Mouse (Mus musculus) limb, embryonic 14.5 days (tissue): Measurements from ENCODE around the gene Pstpip1. TPM values are rescaled to one million over a fixed set of nuclear protein-coding genes. Genes with fewer than 3 reads are reported as not detected.

Experiments used
- ATAC-seq: fragments of 200-750 bp; cut with Nextera tagmentation; 2 replicates; pipeline ENCODE4 v1.8.0; 2017; ENCODE audit warnings: low read depth, moderate number of reproducible peaks, moderate TSS enrichment; ENCODE audit not compliant: low FRiP score
- DNase-seq: peaks from one replicate; pipeline ENCODE4 v3.0.0-alpha.2; 2015; ENCODE audit warnings: low spot score
- H3K27ac ChIP-seq: fragments of 300-500 bp; sonication (generic); replicated peaks from 2 replicates; pipeline ENCODE4 v1.5.1; 2014; ENCODE audit warnings: low read depth, mild to moderate bottlenecking, low read length, moderate library complexity, mixed read lengths
- H3K27me3 ChIP-seq: fragments of 300-500 bp; sonication (generic); 2 replicates; pipeline ENCODE4 v1.6.1; 2014; ENCODE audit warnings: low read length, mixed read lengths; ENCODE audit not compliant: control insufficient read depth, insufficient read depth
- H3K36me3 ChIP-seq: fragments of 300-500 bp; sonication (generic); 2 replicates; pipeline ENCODE4 v1.6.1; 2014; ENCODE audit warnings: mild to moderate bottlenecking, low read length, moderate library complexity, mixed read lengths; ENCODE audit not compliant: control insufficient read depth, insufficient read depth
- H3K4me1 ChIP-seq: fragments of 300-500 bp; sonication (generic); 2 replicates; pipeline ENCODE4 v1.6.1; 2014; ENCODE audit warnings: antibody characterized with exemption, low read length, mixed read lengths; ENCODE audit not compliant: control insufficient read depth, insufficient read depth
- H3K4me2 ChIP-seq: fragments of 300-500 bp; sonication (generic); replicated peaks from 2 replicates; pipeline ENCODE4 v1.6.1; 2014; ENCODE audit warnings: low read depth, mild to moderate bottlenecking, low read length, moderate library complexity; ENCODE audit not compliant: severe bottlenecking
- H3K4me3 ChIP-seq: fragments of 300-500 bp; sonication (generic); replicated peaks from 2 replicates; pipeline ENCODE4 v1.5.1; 2014; ENCODE audit warnings: low read length
- H3K9ac ChIP-seq: fragments of 300-500 bp; sonication (generic); 2 replicates; pipeline ENCODE4 v1.6.1; 2014; ENCODE audit warnings: mild to moderate bottlenecking, low read depth, low read length, moderate library complexity; ENCODE audit not compliant: severe bottlenecking
- H3K9me3 ChIP-seq: fragments of 300-500 bp; sonication (generic); 2 replicates; pipeline ENCODE4 v1.6.1; 2016; ENCODE audit warnings: low read length; ENCODE audit not compliant: control insufficient read depth
- POLR2A ChIP-seq: fragments of 200-500 bp; IDR thresholded peaks from 2 replicates; pipeline ENCODE4 v1.8.0; 2012; ENCODE audit warnings: inconsistent platforms, mild to moderate bottlenecking, moderate library complexity, borderline replicate concordance; ENCODE audit not compliant: insufficient read depth, insufficient read length; ENCODE audit errors: extremely low read depth
- WGBS: fragments of 180-500 bp; shearing (Covaris S2); extraction: QIAGEN DNeasy Blood & Tissue Kit; methylation state at CpG from one replicate; pipeline ENCODE4 v1.1.7; 2014; 5-methylcytosine and 5-hydroxymethylcytosine counted together
- polyA plus RNA-seq, 2 experiments: library from polyadenylated mRNA; depleted of rRNA in 1 of 2; stranded (reverse) in 1 of 2; unstranded in 1 of 2; fragments of >200 nt; fragmentation: Nextera tagmentation in 1 of 2; extraction: Ambion mirVana in 1 of 2; gene quantifications; 2 replicates each; pipeline versions ENCODE4 v1.2.1 to v1.2.3; 2012 to 2014

Pstpip1 gene
- polyA plus RNA-seq (2012; rRNA removed): 2.6 and 4.3 TPM in 2 replicates
- polyA plus RNA-seq (2014; fragmentation: Nextera tagmentation; extraction: Ambion mirVana): 1.3 and 1.4 TPM in 2 replicates

DNA sequence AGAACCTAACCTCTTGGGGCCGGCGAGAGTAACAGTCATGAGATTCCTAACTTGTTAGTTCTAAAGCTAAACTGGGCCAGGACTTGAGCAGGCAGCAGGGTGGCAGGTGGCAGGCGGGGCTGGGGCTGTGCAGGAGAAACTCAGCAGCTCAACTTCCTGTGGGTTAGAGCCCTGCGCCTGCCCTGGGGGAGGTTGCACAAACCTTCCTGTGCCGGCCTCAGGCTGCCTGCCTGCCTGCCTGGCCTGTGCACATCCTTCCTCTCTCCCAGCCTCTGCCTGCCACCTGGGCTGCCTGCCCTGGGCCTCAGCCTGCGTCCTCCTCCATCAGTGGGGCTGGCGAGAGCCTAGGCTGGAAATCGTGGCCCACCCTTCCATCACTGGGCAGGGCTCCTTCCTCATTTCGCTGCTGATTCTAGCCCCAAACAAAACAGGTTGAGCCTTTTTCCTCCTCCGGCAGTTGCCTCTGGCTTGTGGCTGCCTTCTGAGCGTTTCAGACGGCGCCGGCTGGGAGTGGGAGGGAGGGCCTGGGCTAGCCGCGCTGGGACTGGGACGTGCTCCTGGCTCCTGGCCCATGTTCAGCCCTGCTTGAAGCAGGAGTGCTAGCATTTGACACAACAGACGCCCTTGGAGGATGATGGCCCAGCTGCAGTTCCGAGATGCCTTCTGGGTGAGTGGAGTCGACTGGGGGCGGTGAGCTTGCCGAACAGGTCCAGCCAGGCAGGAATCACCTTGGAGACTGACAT, at the start of gene Pstpip1:
TSS of gene Pstpip1 (plus strand) at position 185 of the 743 bp plus-strand sequence.
- Histone ChIP-seq H3K27me3 (no peaks in the 10 kb centered on the region), H3K4me3 (peak within 1 kb of the TSS; percentile 16), H3K27ac (peak within 1 kb of the TSS; percentile 55; the same call in 1 of the 2 replicates), H3K4me2 (peak within 1 kb of the TSS; percentile 39), H3K9me3 (no peaks in the 10 kb centered on the region), H3K9ac (peak within 1 kb of the TSS; percentile 44; the same call in 1 of the 2 replicates), H3K36me3 (no peaks in the 10 kb centered on the region), H3K4me1 (peaks cover 12% of the 10 kb centered on the region)
- peak; percentile 73 for DNase-seq
- WGBS: 13% methylated on average over 21 of the region's 22 CpGs
- peak; percentile 74 for ATAC-seq
- TF ChIP-seq POLR2A: no peak

DNA sequence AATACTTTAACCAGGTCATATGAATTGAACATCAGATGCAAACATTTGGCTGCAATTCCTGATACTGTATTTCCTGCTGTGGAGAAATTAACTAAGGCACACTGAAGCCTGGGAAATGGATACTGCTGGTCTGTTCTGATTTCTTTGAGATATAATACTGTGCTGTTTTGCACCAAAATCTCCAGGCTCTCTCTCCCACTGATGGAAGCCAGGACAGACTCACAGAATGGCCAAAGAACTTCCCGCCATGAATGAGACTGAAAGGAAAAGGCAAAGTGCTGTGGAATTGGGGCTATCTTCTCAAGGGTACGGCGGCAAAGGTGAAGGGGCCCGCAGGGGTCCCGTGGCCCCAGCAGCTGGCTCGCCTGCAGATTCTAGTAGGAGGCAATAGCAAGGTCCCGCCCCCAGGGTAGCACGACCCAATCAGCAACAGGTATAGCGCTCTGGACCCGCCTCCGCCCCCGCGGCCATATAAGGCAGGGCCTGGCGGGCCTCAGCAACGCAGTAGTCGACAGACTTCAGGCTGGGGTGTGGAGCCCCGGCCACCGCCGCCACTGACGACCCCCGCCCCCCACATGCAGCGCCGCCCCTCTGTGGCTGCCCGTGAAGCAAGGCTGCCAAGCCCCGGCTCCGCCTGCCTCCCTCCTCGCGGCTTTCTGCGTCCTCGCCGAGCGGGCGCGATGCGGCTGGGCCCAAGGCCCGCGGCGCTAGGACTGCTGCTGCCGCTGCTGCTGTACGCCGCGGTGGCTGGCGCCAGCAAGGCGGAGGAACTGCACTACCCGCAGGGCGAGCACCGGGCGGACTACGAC, 48.2 kb upstream of the Pstpip1 start, which contains the start of gene Rcn2:
TSS of gene Rcn2 (plus strand) at position 474 of the 809 bp plus-strand sequence.
- H3K27me3 ChIP-seq: no peaks in the 10 kb centered on the region
- ATAC-seq: peak; percentile 100
- no peaks in the 10 kb centered on the region for H3K9me3 ChIP-seq
- peaks cover 21% of the 10 kb centered on the region for H3K36me3 ChIP-seq
- peak within 1 kb of the TSS; percentile 97 for H3K27ac ChIP-seq
- peaks cover 16% of the 10 kb centered on the region for H3K4me1 ChIP-seq
- H3K4me2 ChIP-seq: peak within 1 kb of the TSS; percentile 53
- DNase-seq: peak; percentile 98
- under 1% methylated on average over 31 of the region's 49 CpGs for WGBS
- peak within 1 kb of the TSS; percentile 84 for H3K4me3 ChIP-seq
- H3K9ac ChIP-seq: peak within 1 kb of the TSS; percentile 97
- TF ChIP-seq POLR2A: peak; percentile 97; the same call in 1 of the 2 replicates

DNA sequence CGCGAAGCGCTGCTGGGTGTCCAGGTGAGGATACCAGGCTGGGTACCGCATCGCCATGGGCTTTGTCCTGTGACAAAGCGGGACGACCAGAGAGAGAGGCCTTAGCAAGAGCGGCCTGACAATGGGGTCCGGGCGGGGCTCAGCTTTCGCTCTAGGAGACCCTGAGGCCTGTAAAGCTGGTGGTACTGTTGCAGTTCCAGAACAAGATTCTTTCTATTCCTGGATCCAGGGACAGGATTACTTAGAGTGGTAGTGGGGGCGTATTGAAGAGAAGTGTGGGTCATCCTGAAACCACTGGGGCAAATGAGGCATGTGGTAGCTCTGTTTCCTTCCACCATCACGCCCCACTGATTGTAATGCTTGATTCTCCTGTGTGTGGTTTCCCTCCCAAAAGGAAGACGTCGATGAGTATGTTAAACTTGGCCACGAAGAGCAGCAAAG, 47.6 kb upstream of the Pstpip1 start:
- peak overlapping the region; percentile 97 for H3K9ac ChIP-seq
- DNase-seq (peak; percentile 64), ATAC-seq (no peak; the same call in 1 of the 2 replicates)
- WGBS: 0% methylated on average over 16 of the region's 16 CpGs
- H3K4me1 ChIP-seq: peaks cover 16% of the 10 kb centered on the region
- peak overlapping the region; percentile 53 for H3K4me2 ChIP-seq
- H3K27me3 ChIP-seq: no peaks in the 10 kb centered on the region
- no peak for TF ChIP-seq POLR2A
- peak overlapping the region; percentile 97 for H3K27ac ChIP-seq
- peak overlapping the region; percentile 84 for H3K4me3 ChIP-seq
- no peaks in the 10 kb centered on the region for H3K9me3 ChIP-seq
- peaks cover 23% of the 10 kb centered on the region for H3K36me3 ChIP-seq

DNA sequence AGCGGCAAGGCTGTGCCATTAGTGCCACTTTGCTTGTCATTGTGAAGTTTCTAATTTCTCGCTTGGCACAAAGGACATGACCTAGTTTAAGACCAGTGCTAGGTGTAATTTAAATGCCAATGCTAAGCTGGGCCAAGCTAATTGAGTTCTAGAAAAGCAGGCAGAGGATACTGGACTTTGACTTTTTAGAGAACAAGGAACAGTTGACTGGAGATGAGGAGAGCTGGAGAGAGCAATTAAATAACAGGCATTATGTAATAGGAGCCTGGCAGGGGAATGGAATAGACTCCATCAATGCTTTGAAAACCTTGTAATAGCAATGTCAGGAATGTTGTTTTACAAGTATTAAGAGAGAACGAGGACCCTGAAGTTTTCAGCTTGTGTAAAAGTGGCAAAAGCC, 36.0 kb upstream of the Pstpip1 start:
- no peak overlapping the region for H3K9ac ChIP-seq
- ATAC-seq: no peak
- no peaks in the 10 kb centered on the region for H3K4me1 ChIP-seq
- TF ChIP-seq POLR2A: no peak
- no peak overlapping the region for H3K27ac ChIP-seq
- no peaks in the 10 kb centered on the region for H3K9me3 ChIP-seq
- H3K27me3 ChIP-seq: no peaks in the 10 kb centered on the region
- DNase-seq: no peak
- no peak overlapping the region for H3K4me2 ChIP-seq
- WGBS: 78% methylated on average over 3 of the region's 3 CpGs
- no peak overlapping the region for H3K4me3 ChIP-seq
- H3K36me3 ChIP-seq: peaks cover 60% of the 10 kb centered on the region

DNA sequence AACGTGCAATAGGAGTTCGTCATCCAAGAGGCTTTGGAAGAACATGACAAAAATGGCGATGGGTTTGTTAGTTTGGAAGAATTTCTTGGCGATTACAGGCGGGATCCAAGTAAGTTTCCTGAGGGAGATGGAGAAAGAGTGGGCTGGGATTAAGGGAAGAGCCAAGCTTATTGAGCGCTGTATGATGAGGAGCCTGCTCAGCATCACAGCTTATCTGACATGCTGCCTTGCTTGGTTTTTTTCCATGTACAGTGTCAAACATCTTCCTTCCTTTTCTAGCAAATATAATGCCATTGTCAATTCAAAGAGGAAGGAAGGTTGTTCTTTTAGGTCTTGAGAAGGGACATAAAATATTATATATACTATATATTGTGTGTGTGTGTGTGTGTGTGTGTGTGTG, 33.6 kb upstream of the Pstpip1 start:
- DNase-seq (no peak), ATAC-seq (no peak)
- Histone ChIP-seq H3K4me2 (no peak overlapping the region), H3K36me3 (peaks cover 80% of the 10 kb centered on the region), H3K4me1 (no peaks in the 10 kb centered on the region), H3K9me3 (no peaks in the 10 kb centered on the region), H3K27me3 (no peaks in the 10 kb centered on the region), H3K4me3 (no peak overlapping the region), H3K27ac (no peak overlapping the region), H3K9ac (no peak overlapping the region)
- TF ChIP-seq POLR2A: no peak
- 96% methylated on average over 6 of the region's 6 CpGs for whole genome bisulfite sequencing
